Mouse (Mus musculus): ENCODE measurements at regions not wholly inside any gene's neighbourhood (a gene's known extent, or its start where the extent isn't known, plus 50 kb on each side); places are given as distances from the start of the nearest gene placed in this dataset.

DNA sequence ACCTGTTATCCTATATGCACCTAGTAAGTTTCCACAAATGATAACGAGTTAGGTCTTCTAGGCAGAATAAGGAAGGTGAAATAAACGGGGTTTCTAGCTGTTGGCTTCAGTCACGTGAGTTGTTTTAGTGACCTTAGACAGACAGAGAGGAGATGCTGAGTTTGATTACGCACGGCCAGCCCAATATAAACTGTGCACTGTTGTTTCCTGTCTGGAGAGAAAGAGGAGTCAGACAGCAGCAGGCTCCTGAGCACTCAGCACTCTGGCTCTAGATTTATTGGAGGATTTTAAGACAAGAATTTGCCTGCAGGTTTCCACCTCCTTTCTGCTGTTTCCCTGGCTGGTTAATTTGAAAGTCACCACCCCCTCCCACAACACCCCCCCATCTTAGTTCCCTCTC, 570.4 kb upstream of the Nox3 start:
- H3K36me3 ChIP-seq, result no peaks in the 10 kb centered on the region
- peak overlapping the region; percentile 5; the same call in 1 of the 2 replicates for H3K4me2 ChIP-seq
- H3K27ac ChIP-seq (replicated peaks), result 0 out of 2 replicates have a peak overlapping the region, but pooled peaks have one; percentile 18
- H3K9me3 ChIP-seq, result no peaks in the 10 kb centered on the region
- no peak overlapping the region for H3K9ac ChIP-seq
- peaks cover 26% of the 10 kb centered on the region for H3K4me1 ChIP-seq (replicated peaks)
- 44% methylated on average over 5 of the region's 5 CpGs for WGBS
- no peak; the same call in 1 of the 2 replicates for ATAC-seq (ENCODE audit: low read depth)
- H3K4me3 ChIP-seq, result no peak overlapping the region
- H3K27me3 ChIP-seq, result no peaks in the 10 kb centered on the region

DNA sequence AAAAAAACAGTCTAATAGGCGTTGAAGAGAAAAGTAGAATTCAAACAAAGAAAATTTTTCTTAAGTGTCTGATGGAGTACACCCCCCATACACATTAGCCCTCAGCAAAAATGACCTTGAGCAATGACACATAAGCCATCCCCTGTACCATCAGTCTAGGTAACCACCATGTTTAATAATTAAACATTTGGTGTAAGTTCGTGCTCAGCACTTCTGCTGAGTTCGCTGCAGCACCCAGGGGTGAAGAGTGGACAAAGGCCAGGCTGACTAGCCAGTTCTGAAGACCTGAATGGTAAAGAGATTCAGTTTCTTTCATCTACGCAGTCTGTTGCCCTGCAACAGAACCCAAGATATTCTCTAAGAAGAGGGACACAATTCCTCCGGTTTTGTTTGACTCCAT, 572.3 kb upstream of the Nox3 start:
- ATAC-seq (ENCODE audit: low read depth), result no peak
- Histone ChIP-seq H3K27ac (replicated peaks) (no peak overlapping the region), H3K9ac (no peak overlapping the region), H3K4me2 (no peak overlapping the region), H3K27me3 (no peaks in the 10 kb centered on the region), H3K4me1 (replicated peaks) (peaks cover 26% of the 10 kb centered on the region), H3K36me3 (no peaks in the 10 kb centered on the region), H3K4me3 (no peak overlapping the region), H3K9me3 (no peaks in the 10 kb centered on the region)
- 77% methylated on average over 5 of the region's 5 CpGs for WGBS

GRCm38 (mm10) chr17:4272456-4272855, 576.4 kb upstream of the Nox3 start:
- no peak overlapping the region for H3K27ac ChIP-seq (replicated peaks)
- no peak overlapping the region for H3K9ac ChIP-seq
- no peak overlapping the region for H3K4me2 ChIP-seq
- no peaks in the 10 kb centered on the region for H3K27me3 ChIP-seq
- 72% methylated on average over 5 of the region's 5 CpGs for WGBS
- ATAC-seq (ENCODE audit: low read depth), result no peak
- no peaks in the 10 kb centered on the region for H3K36me3 ChIP-seq
- no peaks in the 10 kb centered on the region for H3K9me3 ChIP-seq
- H3K4me3 ChIP-seq, result no peak overlapping the region
- peaks cover 13% of the 10 kb centered on the region for H3K4me1 ChIP-seq (replicated peaks)

GRCm38 (mm10) chr17:4276722-4277121, 580.7 kb upstream of the Nox3 start:
- H3K36me3 ChIP-seq, result no peaks in the 10 kb centered on the region
- H3K4me2 ChIP-seq, result no peak overlapping the region
- H3K9ac ChIP-seq, result no peak overlapping the region
- H3K4me3 ChIP-seq, result no peak overlapping the region
- no peaks in the 10 kb centered on the region for H3K9me3 ChIP-seq
- H3K27me3 ChIP-seq, result no peaks in the 10 kb centered on the region
- 0 out of 2 replicates have a peak, but pooled peaks cover 2% of the 10 kb centered on the region for H3K4me1 ChIP-seq (replicated peaks)
- 85% methylated on average over 4 of the region's 4 CpGs for WGBS
- no peak for ATAC-seq (ENCODE audit: low read depth)
- no peak overlapping the region for H3K27ac ChIP-seq (replicated peaks)

- no peak for ATAC-seq (ENCODE audit: low read depth)
- Histone ChIP-seq H3K27me3 (no peaks in the 10 kb centered on the region), H3K4me3 (no peak overlapping the region), H3K4me2 (no peak overlapping the region), H3K9ac (no peak overlapping the region), H3K4me1 (replicated peaks) (0 out of 2 replicates have a peak, but pooled peaks cover 2% of the 10 kb centered on the region), H3K27ac (replicated peaks) (no peak overlapping the region), H3K9me3 (no peaks in the 10 kb centered on the region), H3K36me3 (no peaks in the 10 kb centered on the region)
- WGBS, result 64% methylated on average over 4 of the region's 4 CpGs
Observed at GRCm38 (mm10) chr17:4278239-4278827, 582.3 kb upstream of the Nox3 start.

- H3K9ac ChIP-seq, result no peak overlapping the region
- no peaks in the 10 kb centered on the region for H3K9me3 ChIP-seq
- H3K27me3 ChIP-seq, result no peaks in the 10 kb centered on the region
- 92% methylated on average over 5 of the region's 5 CpGs for WGBS
- H3K36me3 ChIP-seq, result no peaks in the 10 kb centered on the region
- H3K4me3 ChIP-seq, result no peak overlapping the region
- no peak overlapping the region for H3K4me2 ChIP-seq
- no peak for ATAC-seq (ENCODE audit: low read depth)
- 0 out of 2 replicates have a peak, but pooled peaks cover 5% of the 10 kb centered on the region for H3K4me1 ChIP-seq (replicated peaks)
- no peak overlapping the region for H3K27ac ChIP-seq (replicated peaks)
Observed at GRCm38 (mm10) chr17:4281451-4281850, 585.4 kb upstream of the Nox3 start.

DNA sequence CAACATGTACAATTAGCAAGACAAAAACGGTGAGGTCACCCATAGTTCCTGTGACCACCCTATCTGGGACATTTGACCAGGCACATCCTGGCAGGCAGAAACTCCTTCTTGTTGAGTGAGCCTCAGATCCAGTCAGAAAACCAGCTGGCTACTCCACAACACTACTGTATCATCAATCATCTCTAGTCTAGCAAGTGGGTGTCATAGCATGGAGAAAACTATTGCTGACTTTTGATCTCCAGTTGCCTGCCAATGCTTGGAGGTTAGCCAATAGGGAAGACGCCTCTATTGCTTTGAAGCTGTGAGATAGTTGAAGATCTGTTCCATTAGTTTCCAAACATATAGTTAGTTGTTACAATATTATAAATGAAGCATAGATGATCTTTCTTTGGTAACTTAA, 595.4 kb upstream of the Nox3 start:
- no peaks in the 10 kb centered on the region for H3K4me1 ChIP-seq (replicated peaks)
- no peaks in the 10 kb centered on the region for H3K36me3 ChIP-seq
- no peak overlapping the region for H3K27ac ChIP-seq (replicated peaks)
- WGBS, result 92% methylated on average over 2 of the region's 2 CpGs
- ATAC-seq (ENCODE audit: low read depth), result no peak
- H3K9me3 ChIP-seq, result no peaks in the 10 kb centered on the region
- no peaks in the 10 kb centered on the region for H3K27me3 ChIP-seq
- no peak overlapping the region for H3K4me2 ChIP-seq
- no peak overlapping the region for H3K9ac ChIP-seq
- H3K4me3 ChIP-seq, result no peak overlapping the region

DNA sequence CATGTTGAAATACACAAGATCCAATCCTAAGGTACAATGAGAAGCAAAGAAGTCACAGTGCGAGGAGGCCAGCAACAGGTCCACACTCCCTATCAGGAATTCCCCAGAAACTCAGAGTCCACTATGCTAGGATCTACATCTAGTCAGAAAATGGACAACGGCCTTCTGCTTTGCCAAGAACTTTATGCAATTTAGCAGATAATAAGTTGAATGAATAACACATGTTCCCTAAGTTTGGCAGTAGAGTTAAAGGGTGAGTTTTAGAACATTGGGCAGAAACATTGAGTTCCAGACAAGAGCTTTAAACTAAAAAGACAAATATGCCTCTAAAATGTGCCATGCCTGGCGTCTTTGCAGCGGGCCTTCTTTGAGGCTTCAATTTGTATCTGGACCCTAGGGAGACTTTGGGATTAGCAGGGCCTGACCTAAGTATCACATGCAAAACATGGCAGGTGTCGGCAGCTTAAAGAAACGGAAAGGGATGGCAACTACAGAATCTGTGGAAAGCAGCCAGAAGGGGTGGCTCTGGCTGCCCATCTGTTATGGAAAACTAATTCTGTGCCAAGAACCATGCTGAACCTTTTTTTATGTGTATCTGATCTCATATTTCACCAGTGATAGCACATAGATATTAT, 600.6 kb upstream of the Nox3 start:
- ATAC-seq (ENCODE audit: low read depth), result no peak
- no peak overlapping the region for H3K9ac ChIP-seq
- peaks cover 9% of the 10 kb centered on the region for H3K4me1 ChIP-seq (replicated peaks)
- no peaks in the 10 kb centered on the region for H3K36me3 ChIP-seq
- H3K4me3 ChIP-seq, result no peak overlapping the region
- no peaks in the 10 kb centered on the region for H3K9me3 ChIP-seq
- WGBS, result 75% methylated on average over 6 of the region's 6 CpGs
- no peak overlapping the region for H3K27ac ChIP-seq (replicated peaks)
- H3K4me2 ChIP-seq, result no peak overlapping the region
- H3K27me3 ChIP-seq, result no peaks in the 10 kb centered on the region

GRCm38 (mm10) chr17:4297156-4297535, 601.1 kb upstream of the Nox3 start:
- 61% methylated on average over 1 of the region's 1 CpGs for WGBS
- no peak overlapping the region for H3K9ac ChIP-seq
- H3K9me3 ChIP-seq, result no peaks in the 10 kb centered on the region
- no peak overlapping the region for H3K4me2 ChIP-seq
- H3K27ac ChIP-seq (replicated peaks), result no peak overlapping the region
- no peaks in the 10 kb centered on the region for H3K36me3 ChIP-seq
- ATAC-seq (ENCODE audit: low read depth), result no peak
- no peaks in the 10 kb centered on the region for H3K27me3 ChIP-seq
- H3K4me3 ChIP-seq, result no peak overlapping the region
- peaks cover 9% of the 10 kb centered on the region for H3K4me1 ChIP-seq (replicated peaks)

- 83% methylated on average over 12 of the region's 12 CpGs for WGBS
- Histone ChIP-seq H3K4me1 (replicated peaks) (peaks cover 9% of the 10 kb centered on the region), H3K27ac (replicated peaks) (no peak overlapping the region), H3K9ac (no peak overlapping the region), H3K4me3 (no peak overlapping the region), H3K9me3 (no peaks in the 10 kb centered on the region), H3K36me3 (no peaks in the 10 kb centered on the region), H3K27me3 (no peaks in the 10 kb centered on the region), H3K4me2 (no peak overlapping the region)
- ATAC-seq (ENCODE audit: low read depth), result no peak
Observed at GRCm38 (mm10) chr17:4301142-4301853, 605.2 kb upstream of the Nox3 start.

DNA sequence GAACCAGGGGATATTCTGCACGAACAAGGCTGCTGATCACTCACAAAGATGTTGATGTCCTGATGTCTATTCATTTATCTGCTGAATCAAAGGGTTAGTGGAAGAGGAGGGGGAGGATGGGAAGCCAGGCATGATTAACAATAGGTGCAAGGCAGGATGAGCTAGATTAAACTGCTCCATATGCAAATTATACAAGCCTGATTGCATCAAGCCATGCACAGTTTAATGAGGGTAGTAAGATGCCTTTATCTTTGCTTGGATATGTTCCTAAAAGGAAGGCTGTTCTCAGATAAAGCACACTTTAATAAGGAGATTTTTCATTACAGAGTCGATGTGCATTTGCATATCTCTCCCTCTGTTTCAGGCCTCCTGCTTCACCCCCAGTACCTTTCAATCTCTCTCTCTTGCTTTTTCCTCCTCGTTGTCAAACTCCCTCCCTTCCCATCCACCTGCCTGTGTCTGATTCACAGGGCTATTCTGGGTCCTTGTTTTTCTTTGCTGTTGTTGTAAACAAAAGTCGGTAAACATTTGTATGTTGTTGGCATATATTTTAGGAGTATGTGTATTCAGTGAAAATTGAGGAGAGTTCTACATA, 615.8 kb upstream of the Nox3 start:
- Histone ChIP-seq H3K27me3 (no peaks in the 10 kb centered on the region), H3K4me3 (no peak overlapping the region), H3K36me3 (no peaks in the 10 kb centered on the region), H3K4me2 (no peak overlapping the region), H3K9ac (no peak overlapping the region), H3K27ac (replicated peaks) (peak overlapping the region; percentile 2; the same call in 1 of the 2 replicates), H3K9me3 (no peaks in the 10 kb centered on the region), H3K4me1 (replicated peaks) (no peaks in the 10 kb centered on the region; the same call in 1 of the 2 replicates)
- peak; percentile 65; the same call in 1 of the 2 replicates for ATAC-seq (ENCODE audit: low read depth)
- WGBS, result 31% methylated on average over 4 of the region's 4 CpGs

GRCm38 (mm10) chr17:4319141-4319540, 623.1 kb upstream of the Nox3 start:
- Histone ChIP-seq H3K9me3 (no peaks in the 10 kb centered on the region), H3K27ac (replicated peaks) (no peak overlapping the region), H3K4me2 (no peak overlapping the region), H3K36me3 (no peaks in the 10 kb centered on the region), H3K9ac (no peak overlapping the region), H3K4me1 (replicated peaks) (no peaks in the 10 kb centered on the region), H3K4me3 (no peak overlapping the region), H3K27me3 (no peaks in the 10 kb centered on the region)
- WGBS, result 87% methylated on average over 4 of the region's 4 CpGs
- ATAC-seq (ENCODE audit: low read depth), result no peak
